Mouse (Mus musculus) MEL (cell line): Measurements from ENCODE around the gene Lce3c.

Source experiments
- CTCF ChIP-seq, 3 experiments: IDR thresholded peaks in 2 of 3; conservative IDR thresholded peaks in 1 of 3; 2 replicates each; pipeline ENCODE4 v1.5.1; 2011 to 2012; ENCODE audit warnings: low read length in 3 of 3, low read depth in 2 of 3, mild to moderate bottlenecking in 2 of 3, improper control_type of control experiment in 1 of 3, inconsistent platforms in 1 of 3, mixed read lengths in 1 of 3, moderate library complexity in 1 of 3; ENCODE audit not compliant: control insufficient read depth in 1 of 3, insufficient read depth in 1 of 3, poor library complexity in 1 of 3, severe bottlenecking in 1 of 3
- EP300 ChIP-seq, 2 experiments: IDR thresholded peaks; 2 replicates each; pipeline ENCODE4 v1.6.1; 2011; ENCODE audit warnings: improper control_type of control experiment in 2 of 2, low read length in 2 of 2, low read depth in 1 of 2, mild to moderate bottlenecking in 1 of 2
- MAX ChIP-seq: IDR thresholded peaks from 2 replicates; pipeline ENCODE4 v1.6.1; 2011; ENCODE audit warnings: low read length, improper control_type of control experiment
- POLR2A ChIP-seq, 2 experiments: IDR thresholded peaks; 2 replicates each; pipeline ENCODE4 v1.6.1; 2011 to 2012; ENCODE audit warnings: low read length in 2 of 2, mild to moderate bottlenecking in 2 of 2, control low read depth in 1 of 2, improper control_type of control experiment in 1 of 2, low read depth in 1 of 2, moderate library complexity in 1 of 2; ENCODE audit not compliant: control insufficient read depth in 1 of 2, insufficient read depth in 1 of 2, poor library complexity in 1 of 2
- ZC3H11A ChIP-seq: IDR thresholded peaks from 2 replicates; pipeline ENCODE4 v1.6.1; 2012; ENCODE audit warnings: low read depth, mild to moderate bottlenecking, inconsistent platforms, low read length, improper control_type of control experiment

- TF ChIP-seq CTCF (IDR thresholded peaks at IDR 0.05 in 2 of 3, conservative IDR thresholded peaks at IDR 0.05 in 1 of 3; ENCODE audit: control insufficient read depth in 1 of 3, insufficient read depth in 1 of 3, low read depth in 2 of 3, low read length in 3 of 3, poor library complexity in 1 of 3, severe bottlenecking in 1 of 3), result no peak
- TF ChIP-seq POLR2A (IDR thresholded peaks at IDR 0.05; ENCODE audit: control insufficient read depth in 1 of 2, insufficient read depth in 1 of 2, low read depth in 1 of 2, low read length in 2 of 2, poor library complexity in 1 of 2), result no peak
- TF ChIP-seq MAX, result no peak
- no peak for TF ChIP-seq ZC3H11A
- no peak for TF ChIP-seq EP300 (IDR thresholded peaks at IDR 0.05; ENCODE audit: low read depth in 1 of 2, low read length in 2 of 2)
These were observed 34.2 kb downstream of the Lce3c start for GRCm38 (mm10) chr3:92978484-92978883.
